Mouse (Mus musculus) lung, adult 2 months (tissue): ENCODE measurements at regions not wholly inside any gene's neighbourhood (a gene's known extent, or its start where the extent isn't known, plus 50 kb on each side); places are given as distances from the start of the nearest gene placed in this dataset.

Source experiments
- CTCF ChIP-seq: fragments of 200-500 bp; IDR thresholded peaks from 2 replicates; pipeline ENCODE4 v1.5.1; 2011; ENCODE audit warnings: mild to moderate bottlenecking, low read length, control low read depth; ENCODE audit not compliant: insufficient read depth
- POLR2A ChIP-seq: fragments of 200-500 bp; IDR thresholded peaks from 2 replicates; pipeline ENCODE4 v1.6.1; 2011; ENCODE audit warnings: low read depth, mild to moderate bottlenecking, control low read depth, low read length, borderline replicate concordance; ENCODE audit errors: extremely low read depth

- TF ChIP-seq POLR2A = no peak
- no peak for TF ChIP-seq CTCF
These were observed 97.2 kb downstream of the Mis18a start for GRCm38 (mm10) chr16:90629976-90630375.
